Mouse (Mus musculus) heart, embryonic 16.5 days (tissue): ENCODE data around the gene Trim13. TPM values are rescaled to one million over a fixed set of nuclear protein-coding genes. Genes with fewer than 3 reads are reported as not detected.

Source experiments
- ATAC-seq: fragments of 200-750 bp; cut with Nextera tagmentation; replicated peaks from 2 replicates; pipeline ENCODE4 v1.8.0; 2017; ENCODE audit warnings: moderate number of reproducible peaks; ENCODE audit not compliant: insufficient read depth, low FRiP score; ENCODE audit errors: extremely low read depth
- H3K27ac ChIP-seq: fragments of 300-500 bp; sonication (generic); 2 replicates; pipeline ENCODE4 v1.5.1; 2014; ENCODE audit warnings: mild to moderate bottlenecking, low read length, control low read depth, moderate library complexity
- H3K27me3 ChIP-seq: fragments of 300-500 bp; sonication (generic); 2 replicates; pipeline ENCODE4 v1.6.1; 2014; ENCODE audit warnings: low read length, mixed read lengths; ENCODE audit not compliant: control insufficient read depth, insufficient read depth
- H3K36me3 ChIP-seq: fragments of 300-500 bp; sonication (generic); 2 replicates; pipeline ENCODE4 v1.6.1; 2014; ENCODE audit not compliant: control insufficient read depth, insufficient read depth
- H3K4me1 ChIP-seq: fragments of 300-500 bp; sonication (generic); 2 replicates; pipeline ENCODE4 v1.6.1; 2014; ENCODE audit warnings: low read length, mixed read lengths; ENCODE audit not compliant: control insufficient read depth, insufficient read depth
- H3K4me2 ChIP-seq: fragments of 300-500 bp; sonication (generic); 2 replicates; pipeline ENCODE4 v1.6.1; 2014; ENCODE audit warnings: low read depth, mild to moderate bottlenecking, control low read depth, low read length
- H3K4me3 ChIP-seq: fragments of 300-500 bp; sonication (generic); 2 replicates; pipeline ENCODE4 v1.5.1; 2014; ENCODE audit warnings: mild to moderate bottlenecking, control low read depth, low read length
- H3K9ac ChIP-seq: fragments of 300-500 bp; sonication (generic); 2 replicates; pipeline ENCODE4 v1.6.1; 2014; ENCODE audit warnings: low read length, control low read depth
- H3K9me3 ChIP-seq: fragments of 300-500 bp; sonication (generic); replicated peaks from 2 replicates; pipeline ENCODE4 v1.6.1; 2016; ENCODE audit warnings: low read length; ENCODE audit not compliant: control insufficient read depth
- WGBS: fragments of 180-500 bp; shearing (Covaris S2); extraction: QIAGEN DNeasy Blood & Tissue Kit; methylation state at CpG from one replicate; pipeline ENCODE4 v1.1.7; 2014; 5-methylcytosine and 5-hydroxymethylcytosine counted together
- polyA plus RNA-seq: library from polyadenylated mRNA; unstranded; fragments of >200 nt; fragmentation: Nextera tagmentation; extraction: Ambion mirVana; gene quantifications from 2 replicates; pipeline ENCODE4 v1.2.1, GENCODE M21; 2015

Gene Trim13
- polyA plus RNA-seq, 1 experiment from 2014 or later, result 15.2 TPM

DNA sequence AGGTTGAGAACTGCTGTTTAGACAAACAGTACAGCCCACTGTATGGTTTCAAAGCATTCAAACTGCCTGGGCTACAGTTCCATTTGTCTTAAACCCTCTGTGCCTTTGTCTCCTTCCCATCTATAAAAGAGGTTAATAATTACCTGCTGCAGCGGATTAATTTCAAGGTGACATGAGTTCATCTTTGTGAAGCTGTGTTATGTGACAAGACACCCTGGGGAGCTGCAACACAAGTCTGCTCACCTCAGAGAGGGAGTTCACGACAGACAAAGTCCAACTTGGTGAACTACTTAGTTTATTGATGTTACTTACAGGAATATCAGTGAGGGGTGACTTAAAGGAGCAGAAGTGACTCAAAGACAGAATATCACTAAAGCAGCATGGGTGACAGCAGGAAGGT is 25.9 kb upstream of the Trim13 start:
- no peak for ATAC-seq
- Histone ChIP-seq H3K36me3 (no peaks in the 10 kb centered on the region), H3K9ac (no peak overlapping the region), H3K4me2 (no peak overlapping the region), H3K27me3 (no peaks in the 10 kb centered on the region), H3K4me1 (no peaks in the 10 kb centered on the region), H3K4me3 (no peak overlapping the region), H3K27ac (no peak overlapping the region), H3K9me3 (no peaks in the 10 kb centered on the region)
- WGBS, result 84% methylated on average over 2 of the region's 2 CpGs

DNA sequence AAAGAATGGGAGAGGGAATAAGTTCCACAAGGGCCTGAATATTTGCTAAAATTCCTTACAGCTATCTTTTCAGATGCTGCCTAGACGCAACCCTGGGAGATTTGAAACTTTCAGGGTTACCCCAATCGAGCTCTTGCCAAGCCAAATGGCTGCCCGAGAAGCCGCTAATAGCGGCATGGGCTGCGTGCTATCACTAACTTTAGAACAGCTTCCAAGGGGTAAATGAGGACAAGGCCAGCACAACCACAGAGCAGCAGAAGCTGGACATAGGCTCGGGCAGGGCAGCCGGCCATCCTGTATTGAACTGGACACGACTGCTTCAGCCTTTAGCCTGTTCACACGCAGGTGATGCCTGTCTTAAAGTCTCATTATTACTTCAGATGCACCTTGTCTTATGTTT is 23.0 kb upstream of the Trim13 start:
- no peak overlapping the region for H3K4me2 ChIP-seq
- 72% methylated on average over 10 of the region's 10 CpGs for WGBS
- H3K9me3 ChIP-seq, result no peaks in the 10 kb centered on the region
- no peak overlapping the region for H3K27ac ChIP-seq
- no peak for ATAC-seq
- no peaks in the 10 kb centered on the region for H3K36me3 ChIP-seq
- H3K4me3 ChIP-seq, result no peak overlapping the region
- no peaks in the 10 kb centered on the region for H3K4me1 ChIP-seq
- H3K27me3 ChIP-seq, result no peaks in the 10 kb centered on the region
- no peak overlapping the region for H3K9ac ChIP-seq

DNA sequence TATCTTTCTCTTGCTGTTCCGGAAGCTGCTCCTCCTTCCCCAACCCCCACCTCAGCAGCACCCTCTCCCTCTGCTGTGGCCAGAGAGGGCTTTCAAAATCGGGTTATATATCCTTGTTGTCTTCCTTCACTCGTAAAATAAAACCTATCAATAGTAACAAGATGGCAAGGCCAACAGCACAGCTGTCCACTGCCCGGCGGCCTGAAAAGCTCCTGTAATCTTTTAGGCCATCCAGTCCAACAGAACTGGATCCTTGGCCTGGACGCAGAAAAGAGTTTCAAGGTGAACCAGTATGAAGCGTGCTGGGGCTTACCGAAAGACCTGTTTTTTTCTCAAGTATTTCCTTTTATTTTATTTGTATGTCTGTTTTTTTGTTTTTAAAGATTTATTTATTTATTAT is 22.1 kb upstream of the Trim13 start:
- 86% methylated on average over 8 of the region's 8 CpGs for WGBS
- Histone ChIP-seq H3K4me3 (no peak overlapping the region), H3K27me3 (no peaks in the 10 kb centered on the region)

DNA sequence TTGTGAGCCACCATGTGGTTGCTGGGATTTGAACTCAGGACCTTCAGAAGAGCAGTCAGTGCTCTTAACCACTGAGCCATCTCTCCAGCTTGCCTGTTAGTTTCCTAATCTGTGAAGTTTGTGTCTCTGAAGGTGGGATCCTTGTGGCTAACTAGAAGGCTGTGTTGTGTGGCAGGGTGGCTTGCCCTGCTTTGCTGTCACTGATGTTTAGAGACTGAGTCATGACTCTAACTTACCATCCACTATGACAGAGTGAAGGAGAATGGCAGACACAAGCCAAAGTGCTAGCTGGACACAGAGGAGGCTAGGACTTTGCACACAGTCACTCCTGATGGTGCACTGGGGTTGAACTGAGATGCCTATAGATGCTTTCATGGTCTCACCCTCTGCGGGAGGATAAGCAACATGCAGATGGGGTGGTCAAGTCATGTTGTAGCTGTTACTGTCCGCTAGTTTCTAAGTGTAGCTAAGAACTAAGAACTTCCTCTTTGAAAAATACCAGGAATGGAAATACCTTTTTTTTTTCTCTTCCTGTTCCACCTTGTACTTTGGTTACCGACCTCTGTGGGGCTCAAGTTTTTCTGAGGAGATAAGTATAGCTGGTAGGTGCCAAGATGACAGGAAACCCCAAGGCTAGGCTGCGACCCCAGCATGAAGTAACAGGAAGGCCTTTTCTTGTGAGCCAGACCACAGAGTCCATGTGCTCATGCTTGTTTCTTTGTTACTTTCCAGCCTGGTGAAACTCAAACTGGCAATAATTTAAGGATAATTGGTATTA is 8.6 kb upstream of the Trim13 start:
- 60% methylated on average over 4 of the region's 4 CpGs for WGBS
- H3K4me2 ChIP-seq, result no peak overlapping the region
- ATAC-seq, result no peak

More for the DNA sequence above, 22.1 kb upstream of the Trim13 start:
- Histone ChIP-seq H3K4me1 (no peaks in the 10 kb centered on the region), H3K4me2 (no peak overlapping the region), H3K36me3 (no peaks in the 10 kb centered on the region), H3K9ac (no peak overlapping the region), H3K9me3 (no peaks in the 10 kb centered on the region), H3K27ac (no peak overlapping the region)
- no peak for ATAC-seq

DNA sequence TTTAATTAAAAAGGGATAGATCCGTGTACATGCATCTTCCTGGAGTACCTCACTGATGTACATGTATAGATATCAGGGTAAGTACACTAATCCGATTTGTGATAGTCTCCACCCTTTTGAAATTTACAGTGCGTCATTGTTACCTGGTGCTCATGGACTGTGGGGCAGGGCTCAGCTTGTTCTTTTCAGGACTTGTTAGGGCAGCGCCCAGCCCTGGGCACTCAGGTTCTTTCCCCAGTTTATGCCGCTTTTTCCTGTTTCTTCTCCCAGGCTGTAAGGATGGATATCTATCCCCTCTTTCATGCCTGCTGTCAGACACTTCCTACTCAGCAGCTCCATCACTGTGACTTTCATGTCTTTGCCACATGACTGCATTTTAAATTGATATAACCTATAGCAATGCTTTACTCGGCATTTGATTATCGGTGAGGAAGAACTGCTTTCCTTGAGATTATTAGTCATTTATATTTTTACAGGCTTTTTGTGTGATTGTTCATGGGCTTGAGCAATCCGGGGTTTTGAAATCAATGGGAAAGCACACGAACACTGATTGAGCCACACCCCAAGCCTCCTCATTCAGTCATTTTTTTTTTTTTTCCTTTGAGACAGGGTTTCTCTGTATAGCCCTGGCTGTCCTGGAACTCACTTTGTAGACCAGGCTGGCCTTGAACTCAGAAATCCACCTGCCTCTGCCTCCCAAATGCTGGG is 1.2 kb upstream of the Trim13 start:
- Histone ChIP-seq H3K4me2 (no peak overlapping the region), H3K9ac (no peak overlapping the region), H3K4me1 (peaks cover 10% of the 10 kb centered on the region), H3K9me3 (no peaks in the 10 kb centered on the region), H3K27ac (no peak overlapping the region), H3K4me3 (no peak overlapping the region), H3K36me3 (no peaks in the 10 kb centered on the region), H3K27me3 (no peaks in the 10 kb centered on the region)
- 88% methylated on average over 9 of the region's 9 CpGs for WGBS
- no peak for ATAC-seq

More for the DNA sequence above, 8.6 kb upstream of the Trim13 start:
- H3K9me3 ChIP-seq, result no peaks in the 10 kb centered on the region
- no peaks in the 10 kb centered on the region for H3K4me1 ChIP-seq
- H3K4me3 ChIP-seq, result no peak overlapping the region
- H3K9ac ChIP-seq, result no peak overlapping the region
- no peaks in the 10 kb centered on the region for H3K27me3 ChIP-seq
- no peaks in the 10 kb centered on the region for H3K36me3 ChIP-seq
- no peak overlapping the region; the same call in 1 of the 2 replicates for H3K27ac ChIP-seq

DNA sequence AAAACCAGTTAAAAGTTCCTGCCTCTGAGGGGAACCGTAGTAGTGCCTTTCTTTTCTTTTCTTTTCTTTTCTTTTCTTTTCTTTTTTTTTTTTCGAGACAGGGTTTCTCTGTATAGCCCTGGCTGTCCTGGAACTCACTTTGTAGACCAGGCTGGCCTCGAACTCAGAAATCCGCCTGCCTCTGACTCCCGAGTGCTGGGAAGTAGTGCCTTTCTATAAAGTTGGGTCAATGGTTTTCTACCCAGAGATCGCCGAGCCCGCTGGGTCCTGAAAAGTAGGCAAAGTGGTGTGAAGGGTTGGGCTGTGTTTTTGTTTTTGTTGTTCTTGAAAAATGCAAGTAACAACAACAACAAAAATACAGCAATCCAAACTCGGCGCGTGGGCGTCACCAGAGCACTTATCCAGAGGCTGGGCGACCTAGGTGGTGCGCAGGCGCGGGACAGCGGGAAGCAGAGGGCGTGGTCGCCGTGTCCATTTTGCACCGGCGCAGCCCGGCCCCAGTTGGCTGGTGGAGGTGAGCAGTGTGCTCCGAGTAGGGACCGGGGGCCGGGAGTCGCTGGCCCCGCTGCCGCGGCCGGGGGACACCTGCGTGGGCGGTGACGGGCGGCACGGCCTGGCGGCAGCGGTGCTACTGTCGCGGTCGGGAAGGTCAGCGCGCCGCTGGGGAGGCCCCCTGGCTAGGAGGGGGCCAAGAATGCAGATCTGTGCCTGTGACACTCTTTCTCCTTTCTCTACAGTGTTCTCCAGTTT is 1.2 kb downstream of the Trim13 start:
- Histone ChIP-seq H3K27me3 (no peaks in the 10 kb centered on the region), H3K36me3 (0 out of 2 replicates have a peak, but pooled peaks cover 4% of the 10 kb centered on the region), H3K4me2 (peak overlapping the region; percentile 64), H3K27ac (peak overlapping the region; percentile 82), H3K4me1 (peaks cover 12% of the 10 kb centered on the region), H3K4me3 (peak overlapping the region; percentile 75), H3K9me3 (no peaks in the 10 kb centered on the region), H3K9ac (peak overlapping the region; percentile 89)
- WGBS, result 4% methylated on average over 44 of the region's 44 CpGs
- ATAC-seq, result peak; percentile 97

DNA sequence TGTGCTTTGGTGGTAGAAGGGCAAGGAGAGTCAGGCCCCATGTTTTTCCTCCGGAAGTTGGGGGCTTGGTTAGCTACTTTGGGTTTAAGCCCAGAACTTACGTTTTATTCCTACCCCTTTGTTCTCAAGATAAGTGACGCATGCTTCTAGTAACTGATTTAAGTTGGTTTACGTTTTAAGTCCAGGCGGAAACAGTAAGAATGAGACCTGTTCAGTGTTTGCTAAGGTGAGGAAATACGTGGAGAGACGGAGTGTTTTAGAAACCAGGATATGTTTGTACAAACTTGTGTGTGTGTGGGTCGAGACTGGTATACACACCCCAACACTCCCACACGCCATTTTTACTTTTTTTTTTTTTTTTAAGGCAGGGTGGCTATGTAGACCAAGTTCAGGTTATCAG is 3.3 kb downstream of the Trim13 start:
- Histone ChIP-seq H3K9ac (no peak overlapping the region), H3K9me3 (no peaks in the 10 kb centered on the region), H3K27me3 (no peaks in the 10 kb centered on the region), H3K27ac (no peak overlapping the region; the same call in 1 of the 2 replicates), H3K4me3 (no peak overlapping the region), H3K4me1 (peaks cover 12% of the 10 kb centered on the region), H3K4me2 (0 out of 2 replicates have a peak overlapping the region, but pooled peaks have one; percentile 26), H3K36me3 (0 out of 2 replicates have a peak, but pooled peaks cover 7% of the 10 kb centered on the region)
- 66% methylated on average over 9 of the region's 9 CpGs for WGBS
- no peak for ATAC-seq

DNA sequence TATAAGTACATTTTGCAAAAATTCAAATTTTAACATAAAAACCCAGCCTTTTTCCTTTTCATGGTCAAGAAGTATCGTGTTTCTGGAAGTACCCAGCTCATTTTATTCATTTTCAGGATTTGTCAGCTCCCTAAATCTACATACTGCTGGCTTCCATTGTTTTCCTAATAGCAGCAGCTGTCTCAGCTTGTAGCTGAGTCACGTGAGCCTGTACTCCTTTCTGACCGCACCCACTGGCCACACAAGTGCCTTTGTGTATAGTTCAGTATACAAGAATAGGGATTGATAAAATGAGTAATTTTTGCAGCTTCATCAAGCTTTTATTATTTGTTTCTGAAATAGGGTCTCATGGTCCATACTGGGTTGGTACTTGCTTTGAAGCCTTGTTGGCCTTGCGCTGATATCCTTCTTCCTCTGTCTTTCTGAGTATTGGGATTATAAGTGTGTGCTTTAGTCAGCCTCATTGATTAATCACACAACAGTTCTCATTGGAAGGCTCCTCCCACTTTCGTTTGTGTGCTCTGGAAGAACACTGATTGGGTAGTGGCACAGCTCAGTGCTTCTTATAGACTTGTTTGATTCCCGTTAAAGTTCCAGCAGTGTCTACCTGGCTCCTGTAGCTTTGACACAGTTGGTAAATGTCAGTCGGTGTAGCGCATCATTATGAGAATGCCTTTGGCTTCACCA is 5.2 kb downstream of the Trim13 start:
- peaks cover 12% of the 10 kb centered on the region for H3K4me1 ChIP-seq
- H3K9me3 ChIP-seq, result no peaks in the 10 kb centered on the region
- H3K4me2 ChIP-seq, result no peak overlapping the region
- H3K27me3 ChIP-seq, result no peaks in the 10 kb centered on the region
- no peak overlapping the region for H3K9ac ChIP-seq
- H3K36me3 ChIP-seq, result 0 out of 2 replicates have a peak, but pooled peaks cover 11% of the 10 kb centered on the region
- H3K27ac ChIP-seq, result no peak overlapping the region
- no peak for ATAC-seq
- no peak overlapping the region for H3K4me3 ChIP-seq
- 85% methylated on average over 8 of the region's 8 CpGs for WGBS
